In the genomic region with DNA sequence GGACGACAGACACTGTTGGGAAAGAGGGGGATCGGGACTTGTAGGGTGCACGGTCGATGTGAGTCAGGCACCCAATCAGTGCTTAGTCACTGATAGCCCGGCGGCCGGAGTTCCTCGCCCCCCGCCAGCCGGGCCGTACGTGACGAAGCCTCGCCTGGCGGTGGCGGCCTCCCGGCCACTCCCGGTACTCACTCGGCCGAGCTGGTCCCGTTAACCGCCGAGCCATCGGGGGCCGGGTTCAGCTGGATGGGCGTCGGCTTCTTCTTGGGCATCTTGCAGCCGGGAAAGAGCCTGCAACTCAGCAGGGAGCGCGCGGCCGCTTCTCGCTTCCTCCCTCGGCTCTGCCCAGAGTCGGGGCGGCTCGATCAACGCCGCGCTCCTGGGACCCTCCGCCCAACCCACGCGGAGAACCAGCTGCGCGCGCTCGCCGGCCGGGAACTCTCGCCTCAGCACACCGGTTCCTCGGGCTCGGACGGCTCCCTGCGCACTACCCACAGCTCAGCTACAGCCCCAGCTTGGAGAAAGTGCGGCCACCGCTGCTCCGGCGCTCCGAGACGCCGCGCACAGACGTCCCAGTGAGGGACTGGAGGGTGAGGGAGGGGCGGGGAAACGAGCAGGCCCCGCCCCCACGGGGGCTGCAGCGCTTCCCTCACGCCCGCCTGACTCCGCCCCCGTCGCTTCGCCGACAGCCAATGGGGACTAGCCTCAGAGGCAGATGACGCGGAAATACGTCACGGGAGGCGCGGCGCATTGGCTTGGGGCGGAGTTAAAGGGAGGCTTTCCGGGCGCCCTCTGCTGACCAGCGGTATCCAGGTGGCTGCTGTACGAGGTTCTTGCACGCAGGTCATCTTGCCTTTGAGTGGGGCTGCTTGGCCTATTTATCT, we compare ENCODE assay signal across 7 mouse cellular contexts. TPM values are rescaled to one million over a fixed set of nuclear protein-coding genes. Genes with fewer than 3 reads are reported as not detected.
DNase-seq lines count a peak whose midpoint lies in the region; ATAC-seq lines count a peak whose summit lies in the region.

TSS of gene Map2k1 (minus strand) at position 611 of the 884 bp plus-strand sequence.

- H3K4me2 ChIP-seq in embryonic facial prominence, embryonic 11.5 days (ENCODE audit: low read depth, low read length): peak within 1 kb of the TSS; percentile 78
- H3K4me2 ChIP-seq in midbrain, embryonic 13.5 days (replicated peaks): peak within 1 kb of the TSS; percentile 93

- no peaks in the 10 kb centered on the region for H3K9me3 ChIP-seq in embryonic facial prominence, embryonic 11.5 days (replicated peaks; ENCODE audit: control insufficient read depth, low read length)
- no peaks in the 10 kb centered on the region for H3K9me3 ChIP-seq in limb, embryonic 10.5 days (replicated peaks)
- H3K9me3 ChIP-seq in midbrain, embryonic 13.5 days: no peaks in the 10 kb centered on the region

- peak; percentile 100 for DNase-seq in adrenal gland, postnatal 14 days
- DNase-seq in embryonic facial prominence, embryonic 11.5 days (ENCODE audit: low spot score): peak; percentile 100
- DNase-seq in kidney, adult 11 months: peak; percentile 99
- DNase-seq in limb, embryonic 10.5 days (ENCODE audit: low spot score): peak; percentile 100
- peak; percentile 100 for DNase-seq in spleen, adult 12 weeks (ENCODE audit: low spot score)

- no peaks in the 10 kb centered on the region for H3K27me3 ChIP-seq in embryonic facial prominence, embryonic 11.5 days (ENCODE audit: control insufficient read depth, insufficient read depth, low read length)
- no peaks in the 10 kb centered on the region for H3K27me3 ChIP-seq in limb, embryonic 10.5 days (ENCODE audit: low read depth, poor library complexity, severe bottlenecking)
- H3K27me3 ChIP-seq in midbrain, embryonic 13.5 days: no peaks in the 10 kb centered on the region

- H3K4me3 ChIP-seq in embryonic facial prominence, embryonic 11.5 days (ENCODE audit: low read depth, low read length): peak within 1 kb of the TSS; percentile 88
- peak within 1 kb of the TSS; percentile 80 for H3K4me3 ChIP-seq in limb, embryonic 10.5 days
- peak within 1 kb of the TSS; percentile 83 for H3K4me3 ChIP-seq in midbrain, embryonic 13.5 days (replicated peaks)

- under 1% methylated on average over 88 of the region's 89 CpGs for WGBS in embryonic facial prominence, embryonic 11.5 days
- WGBS in limb, embryonic 10.5 days: under 1% methylated on average over 87 of the region's 89 CpGs
- WGBS in midbrain, embryonic 13.5 days: under 1% methylated on average over 84 of the region's 89 CpGs

- H3K36me3 ChIP-seq in embryonic facial prominence, embryonic 11.5 days (replicated peaks; ENCODE audit: control insufficient read depth, insufficient read depth, low read depth, low read length): no peaks in the 10 kb centered on the region
- peaks cover 13% of the 10 kb centered on the region for H3K36me3 ChIP-seq in limb, embryonic 10.5 days
- no peaks in the 10 kb centered on the region for H3K36me3 ChIP-seq in midbrain, embryonic 13.5 days

- H3K4me1 ChIP-seq in embryonic facial prominence, embryonic 11.5 days (ENCODE audit: control insufficient read depth, insufficient read depth, low read length): no peaks in the 10 kb centered on the region
- H3K4me1 ChIP-seq in limb, embryonic 10.5 days: peaks cover 22% of the 10 kb centered on the region
- H3K4me1 ChIP-seq in midbrain, embryonic 13.5 days (replicated peaks): peaks cover 34% of the 10 kb centered on the region

- peak within 1 kb of the TSS; percentile 90 for H3K9ac ChIP-seq in embryonic facial prominence, embryonic 11.5 days (replicated peaks; ENCODE audit: low read length)
- H3K9ac ChIP-seq in midbrain, embryonic 13.5 days (replicated peaks): peak within 1 kb of the TSS; percentile 83

- ATAC-seq in embryonic facial prominence, embryonic 11.5 days (replicated peaks; ENCODE audit: insufficient number of reproducible peaks, low FRiP score, low TSS enrichment, low read depth): peak; percentile 91
- peak; percentile 94 for ATAC-seq in granulocyte monocyte progenitor cell, adult 5-6 weeks (replicated peaks; ENCODE audit: poor library complexity, severe bottlenecking)
- ATAC-seq in midbrain, embryonic 13.5 days: peak; percentile 97

- peak within 1 kb of the TSS; percentile 82 for H3K27ac ChIP-seq in embryonic facial prominence, embryonic 11.5 days (replicated peaks; ENCODE audit: low read depth, low read length)
- peak within 1 kb of the TSS; percentile 94 for H3K27ac ChIP-seq in limb, embryonic 10.5 days
- H3K27ac ChIP-seq in midbrain, embryonic 13.5 days: peak within 1 kb of the TSS; percentile 85

RNA-seq across cellular contexts. Expression of gene Map2k1, which starts in this region (rescaled TPM):
- total RNA-seq in adrenal gland, postnatal 14 days (2021): 55.4 and 58.9 TPM in 2 replicates
- polyA plus RNA-seq in embryonic facial prominence, embryonic 11.5 days (2014; fragmentation: Nextera tagmentation; extraction: Ambion mirVana): 74.4 and 79.3 TPM in 2 replicates
- total RNA-seq in granulocyte monocyte progenitor cell, adult 5-6 weeks (2014; fragmentation: Nextera tagmentation): 24.8 and 45.6 TPM in 2 replicates
- total RNA-seq in granulocyte monocyte progenitor cell, adult 5-6 weeks (2017): 55.0 and 56.5 TPM in 2 replicates
- polyA plus RNA-seq in limb, embryonic 10.5 days (2016; fragmentation: Nextera tagmentation; extraction: Ambion mirVana): 76.5 and 82.6 TPM in 2 replicates
- 41.6 and 46.6 TPM in 2 replicates for polyA plus RNA-seq in midbrain, embryonic 13.5 days (2015; fragmentation: Nextera tagmentation; extraction: Ambion mirVana)

Comparison
In these comparisons a context has a peak if more than half of its experiments do, and no peak if none do; other contexts are left out.
1. Peak in every context shown above with its lines: DNase-seq, ATAC-seq, H3K4me3 ChIP-seq and H3K27ac ChIP-seq.